9 mouse cellular contexts compared by ENCODE assay signal in genomic region chr12:73880384-73880783, GRCm38 (mm10). TPM values are rescaled to one million over a fixed set of nuclear protein-coding genes. Genes with fewer than 3 reads are reported as not detected.
DNase-seq lines count a peak whose midpoint lies in the region; ATAC-seq and TF ChIP-seq lines count a peak whose summit lies in the region.
"Had no signal": no experiment of that assay in that cellular context is flagged by ENCODE, and none has a peak within 500 bp of the region (broad histone marks: within the 10 kb centered on the region; RNA-seq: fewer than 3 reads in every experiment).

No protein-coding gene starts in this region.

- no peak overlapping the region for H3K4me2 ChIP-seq in heart, embryonic 12.5 days
- H3K4me2 ChIP-seq in lung, postnatal 0 days (replicated peaks; ENCODE audit: low read depth, low read length), result no peak overlapping the region

- H3K27me3 ChIP-seq in heart, embryonic 12.5 days (replicated peaks), result no peaks in the 10 kb centered on the region
- no peaks in the 10 kb centered on the region for H3K27me3 ChIP-seq in lung, postnatal 0 days (replicated peaks; ENCODE audit: insufficient read depth, low read length)

- peak; percentile 11; the same call in 1 of the 2 replicates for ATAC-seq in heart, embryonic 12.5 days (ENCODE audit: insufficient number of reproducible peaks, low FRiP score)
- peak; percentile 88 for ATAC-seq in lung, postnatal 0 days

- no peak overlapping the region for H3K4me3 ChIP-seq in heart, embryonic 12.5 days
- H3K4me3 ChIP-seq in lung, postnatal 0 days (ENCODE audit: low read depth, low read length), result no peak overlapping the region
- H3K4me3 ChIP-seq: heart, adult 2 months had no signal

- no peaks in the 10 kb centered on the region for H3K36me3 ChIP-seq in heart, embryonic 12.5 days
- no peaks in the 10 kb centered on the region for H3K36me3 ChIP-seq in lung, postnatal 0 days (ENCODE audit: insufficient read depth, low read length)

- intact Hi-C loops in heart, postnatal 10 days (cut with DNase I), result no loop called here

- TF ChIP-seq EP300 in lung, postnatal 0 days (IDR thresholded peaks at IDR 0.05), result peak; percentile 28; the same call in 1 of the 2 replicates

- no peaks in the 10 kb centered on the region for H3K9me3 ChIP-seq in heart, embryonic 12.5 days (replicated peaks)
- H3K9me3 ChIP-seq in lung, postnatal 0 days (ENCODE audit: low read length), result no peaks in the 10 kb centered on the region

- 0 out of 2 replicates have a peak, but pooled peaks cover 8% of the 10 kb centered on the region for H3K4me1 ChIP-seq in heart, embryonic 12.5 days (replicated peaks)
- H3K4me1 ChIP-seq in lung, postnatal 0 days (ENCODE audit: insufficient read depth, low read depth, low read length), result peaks cover 3% of the 10 kb centered on the region; the same call in 1 of the 2 replicates

- DNase-seq in heart, postnatal 10 days, result no peak
- DNase-seq in 3T3-L1 (ENCODE audit: low read depth, low spot score), result peak; percentile 85
- peak; percentile 45 for DNase-seq in ZHBTc4 (ENCODE audit: low read depth, low spot score)
- peak; percentile 85 for DNase-seq in lung, postnatal 0 days (ENCODE audit: low spot score)
- no peak for DNase-seq in cerebellum, adult 8-10 months
- no peak for DNase-seq in thymus, postnatal 36 days
- no peak for DNase-seq in urinary bladder, postnatal 25 days (ENCODE audit: low spot score)
- DNase-seq: heart, adult 2 months had no signal

- no peak overlapping the region for H3K27ac ChIP-seq in heart, embryonic 12.5 days (ENCODE audit: poor library complexity, severe bottlenecking)
- no peak overlapping the region for H3K27ac ChIP-seq in lung, postnatal 0 days (ENCODE audit: low read length)
- H3K27ac ChIP-seq: heart, adult 2 months had no signal

- no peak for TF ChIP-seq CTCF in lung, postnatal 0 days (IDR thresholded peaks at IDR 0.05)

- no peak overlapping the region for H3K9ac ChIP-seq in heart, embryonic 12.5 days
- H3K9ac ChIP-seq in lung, postnatal 0 days (replicated peaks; ENCODE audit: low read depth), result no peak overlapping the region

RNA-seq across cellular contexts. Expression of gene Hif1a, which starts 20.8 kb away (rescaled TPM):
- 219 and 235 TPM in 2 replicates for polyA plus RNA-seq in heart, embryonic 12.5 days (2016; fragmentation: Nextera tagmentation; extraction: Ambion mirVana)
- 100 to 1,000 TPM in 1 of 2 experiments, 10 to 100 TPM in 1; 95.2 to 111 TPM for total RNA-seq in heart, postnatal 10 days (2021)
- 34.6 and 42.7 TPM in 2 replicates for polyA plus RNA-seq in lung, postnatal 0 days (2015; fragmentation: Nextera tagmentation; extraction: Ambion mirVana)

RNA-seq across cellular contexts. Expression of gene Gm49321, which starts 57.1 kb away (rescaled TPM):
- 7.8 and 10.7 TPM in 2 replicates for polyA plus RNA-seq in heart, embryonic 12.5 days (2016; fragmentation: Nextera tagmentation; extraction: Ambion mirVana)
- 1 to 10 TPM; 5.6 to 8.4 TPM for total RNA-seq in heart, postnatal 10 days (2021)
- 4.3 and 7.2 TPM in 2 replicates for polyA plus RNA-seq in lung, postnatal 0 days (2015; fragmentation: Nextera tagmentation; extraction: Ambion mirVana)
- polyA plus RNA-seq: heart, adult 2 months had no signal

Comparison
In these comparisons a context has a peak if more than half of its experiments do, and no peak if none do; other contexts are left out.
1. DNase-seq: peak in 3T3-L1 (single experiment), ZHBTc4 (single experiment) and lung, postnatal 0 days (single experiment); none in heart, postnatal 10 days (0 of 2), cerebellum, adult 8-10 months (single experiment), thymus, postnatal 36 days (0 of 2) and urinary bladder, postnatal 25 days (single experiment).